Mouse (Mus musculus): ENCODE measurements around the gene Dock3. TPM values are rescaled to one million over a fixed set of nuclear protein-coding genes. Genes with fewer than 3 reads are reported as not detected.

Gene Dock3
- polyA plus RNA-seq, 1 experiment from 2014 or later, result 0.57 TPM

DNA sequence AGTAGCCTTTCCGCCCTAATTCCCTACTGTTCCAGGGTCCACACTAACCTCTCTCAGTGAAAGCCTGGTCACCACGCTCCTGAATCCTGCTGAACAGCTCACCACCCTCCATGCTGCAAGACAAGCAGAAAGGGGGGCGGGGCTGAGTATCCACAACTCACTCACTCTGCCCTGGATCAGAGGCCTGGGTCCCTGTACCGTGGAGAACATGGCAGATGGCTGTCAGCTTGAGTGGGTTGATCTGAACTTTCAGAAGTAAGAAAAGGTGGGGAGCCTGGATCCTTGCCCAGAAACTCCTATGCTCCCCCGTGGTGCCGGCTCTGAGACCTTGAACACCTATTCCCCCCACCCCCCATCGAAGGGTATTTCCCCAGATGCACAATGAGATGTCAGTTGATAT, 30.7 kb upstream of the Dock3 start:
- H3K36me3 ChIP-seq (ENCODE audit: control insufficient read depth, insufficient read depth, low read length), result no peaks in the 10 kb centered on the region
- no peak for DNase-seq (ENCODE audit: low spot score)
- WGBS, result 74% methylated on average over 7 of the region's 7 CpGs

GRCm38 (mm10) chr9:107261792-107262191, 30.1 kb upstream of the Dock3 start:
- WGBS, result 76% methylated on average over 6 of the region's 6 CpGs
- Histone ChIP-seq H3K27ac (ENCODE audit: low read depth) (no peak overlapping the region), H3K9me3 (ENCODE audit: control insufficient read depth, low read length) (no peaks in the 10 kb centered on the region), H3K9ac (ENCODE audit: low read length) (no peak overlapping the region), H3K36me3 (ENCODE audit: control insufficient read depth, insufficient read depth, low read length) (no peaks in the 10 kb centered on the region), H3K27me3 (replicated peaks; ENCODE audit: control insufficient read depth, insufficient read depth, low read length) (no peaks in the 10 kb centered on the region), H3K4me3 (ENCODE audit: low read depth, low read length) (no peak overlapping the region), H3K4me1 (replicated peaks; ENCODE audit: control insufficient read depth, insufficient read depth, low read length) (no peaks in the 10 kb centered on the region), H3K4me2 (ENCODE audit: low read length) (no peak overlapping the region)
- DNase-seq (ENCODE audit: low spot score), result no peak
- ATAC-seq (replicated peaks; ENCODE audit: low FRiP score, low TSS enrichment, low read depth), result no peak

More for the DNA sequence above, 30.7 kb upstream of the Dock3 start:
- Histone ChIP-seq H3K9ac (ENCODE audit: low read length) (no peak overlapping the region), H3K4me1 (replicated peaks; ENCODE audit: control insufficient read depth, insufficient read depth, low read length) (no peaks in the 10 kb centered on the region), H3K4me3 (ENCODE audit: low read depth, low read length) (no peak overlapping the region), H3K4me2 (ENCODE audit: low read length) (no peak overlapping the region), H3K9me3 (ENCODE audit: control insufficient read depth, low read length) (no peaks in the 10 kb centered on the region), H3K27ac (ENCODE audit: low read depth) (no peak overlapping the region), H3K27me3 (replicated peaks; ENCODE audit: control insufficient read depth, insufficient read depth, low read length) (no peaks in the 10 kb centered on the region)
- no peak for ATAC-seq (replicated peaks; ENCODE audit: low FRiP score, low TSS enrichment, low read depth)

- Histone ChIP-seq H3K4me1 (replicated peaks; ENCODE audit: control insufficient read depth, insufficient read depth, low read length) (no peaks in the 10 kb centered on the region), H3K4me3 (ENCODE audit: low read depth, low read length) (no peak overlapping the region), H3K36me3 (ENCODE audit: control insufficient read depth, insufficient read depth, low read length) (no peaks in the 10 kb centered on the region), H3K27ac (ENCODE audit: low read depth) (no peak overlapping the region), H3K4me2 (ENCODE audit: low read length) (no peak overlapping the region), H3K27me3 (replicated peaks; ENCODE audit: control insufficient read depth, insufficient read depth, low read length) (no peaks in the 10 kb centered on the region), H3K9me3 (ENCODE audit: control insufficient read depth, low read length) (no peaks in the 10 kb centered on the region), H3K9ac (ENCODE audit: low read length) (no peak overlapping the region)
- 60% methylated on average over 8 of the region's 8 CpGs for WGBS
- DNase-seq (ENCODE audit: low spot score), result no peak
- no peak for ATAC-seq (replicated peaks; ENCODE audit: low FRiP score, low TSS enrichment, low read depth)
Measured at GRCm38 (mm10) chr9:107260836-107261235, 29.1 kb upstream of the Dock3 start.

DNA sequence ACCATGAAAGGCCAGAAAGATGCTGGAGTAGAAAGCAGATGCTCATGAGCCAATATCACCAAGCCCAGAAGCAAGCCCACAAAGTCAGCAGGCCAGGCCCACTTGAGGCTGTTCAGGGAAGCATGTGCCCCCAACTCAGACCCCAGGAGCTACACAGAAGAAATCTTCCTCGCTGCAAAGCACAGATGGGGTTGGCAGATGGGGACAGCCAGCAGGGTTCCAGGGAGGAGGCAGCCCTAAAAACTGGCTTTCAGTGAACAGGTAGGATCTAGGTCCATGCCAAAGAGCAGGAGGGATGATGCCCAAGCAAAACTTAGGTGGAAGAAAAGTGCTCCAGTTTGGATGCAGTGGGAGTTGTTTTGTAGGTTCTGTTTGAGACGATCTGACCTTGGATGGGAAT, 28.7 kb upstream of the Dock3 start:
- DNase-seq (ENCODE audit: low spot score) (no peak), ATAC-seq (replicated peaks; ENCODE audit: low FRiP score, low TSS enrichment, low read depth) (no peak)
- 66% methylated on average over 2 of the region's 2 CpGs for WGBS
- no peak overlapping the region for H3K4me2 ChIP-seq (ENCODE audit: low read length)
- no peak overlapping the region for H3K4me3 ChIP-seq (ENCODE audit: low read depth, low read length)
- no peak overlapping the region for H3K27ac ChIP-seq (ENCODE audit: low read depth)
- no peaks in the 10 kb centered on the region for H3K4me1 ChIP-seq (replicated peaks; ENCODE audit: control insufficient read depth, insufficient read depth, low read length)
- no peaks in the 10 kb centered on the region for H3K36me3 ChIP-seq (ENCODE audit: control insufficient read depth, insufficient read depth, low read length)
- H3K9me3 ChIP-seq (ENCODE audit: control insufficient read depth, low read length), result no peaks in the 10 kb centered on the region
- H3K27me3 ChIP-seq (replicated peaks; ENCODE audit: control insufficient read depth, insufficient read depth, low read length), result no peaks in the 10 kb centered on the region
- H3K9ac ChIP-seq (ENCODE audit: low read length), result no peak overlapping the region

DNA sequence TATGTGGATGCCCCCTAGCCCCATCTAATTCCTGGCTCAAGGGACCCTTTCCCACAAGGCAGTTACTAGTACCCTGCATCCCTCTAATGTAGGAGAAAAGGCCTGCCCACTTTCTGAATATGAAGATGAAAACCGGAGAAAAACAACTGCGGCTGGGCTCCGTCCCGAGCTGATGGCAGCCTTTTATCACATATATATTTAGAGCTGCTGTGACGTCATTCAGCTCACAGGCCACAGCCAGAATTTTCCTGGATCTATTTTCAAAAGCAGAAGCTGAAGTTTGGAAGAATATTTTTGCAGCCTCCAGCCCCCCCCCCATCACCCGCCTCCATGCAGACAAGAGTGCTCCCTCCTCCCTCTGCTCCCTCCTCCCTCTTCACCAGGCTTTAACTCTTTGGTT, 27.9 kb upstream of the Dock3 start:
- Histone ChIP-seq H3K9me3 (ENCODE audit: control insufficient read depth, low read length) (no peaks in the 10 kb centered on the region), H3K4me2 (ENCODE audit: low read length) (no peak overlapping the region), H3K27ac (ENCODE audit: low read depth) (no peak overlapping the region), H3K27me3 (replicated peaks; ENCODE audit: control insufficient read depth, insufficient read depth, low read length) (no peaks in the 10 kb centered on the region), H3K4me1 (replicated peaks; ENCODE audit: control insufficient read depth, insufficient read depth, low read length) (no peaks in the 10 kb centered on the region), H3K4me3 (ENCODE audit: low read depth, low read length) (no peak overlapping the region), H3K36me3 (ENCODE audit: control insufficient read depth, insufficient read depth, low read length) (no peaks in the 10 kb centered on the region), H3K9ac (ENCODE audit: low read length) (no peak overlapping the region)
- 56% methylated on average over 6 of the region's 6 CpGs for WGBS
- DNase-seq (ENCODE audit: low spot score) (no peak), ATAC-seq (replicated peaks; ENCODE audit: low FRiP score, low TSS enrichment, low read depth) (no peak)

GRCm38 (mm10) chr9:107255596-107255995, 23.9 kb upstream of the Dock3 start:
- no peaks in the 10 kb centered on the region for H3K9me3 ChIP-seq (ENCODE audit: control insufficient read depth, low read length)
- WGBS, result 46% methylated on average over 3 of the region's 3 CpGs
- H3K9ac ChIP-seq (ENCODE audit: low read length), result no peak overlapping the region
- H3K27me3 ChIP-seq (replicated peaks; ENCODE audit: control insufficient read depth, insufficient read depth, low read length), result no peaks in the 10 kb centered on the region
- no peaks in the 10 kb centered on the region for H3K4me1 ChIP-seq (replicated peaks; ENCODE audit: control insufficient read depth, insufficient read depth, low read length)
- no peaks in the 10 kb centered on the region for H3K36me3 ChIP-seq (ENCODE audit: control insufficient read depth, insufficient read depth, low read length)
- no peak overlapping the region for H3K4me3 ChIP-seq (ENCODE audit: low read depth, low read length)
- ATAC-seq (replicated peaks; ENCODE audit: low FRiP score, low TSS enrichment, low read depth), result no peak
- no peak overlapping the region for H3K27ac ChIP-seq (ENCODE audit: low read depth)
- H3K4me2 ChIP-seq (ENCODE audit: low read length), result no peak overlapping the region
- no peak for DNase-seq (ENCODE audit: low spot score)

GRCm38 (mm10) chr9:107254925-107255324, 23.2 kb upstream of the Dock3 start:
- no peak for DNase-seq (ENCODE audit: low spot score)
- no peaks in the 10 kb centered on the region for H3K9me3 ChIP-seq (ENCODE audit: control insufficient read depth, low read length)
- 82% methylated on average over 3 of the region's 3 CpGs for WGBS
- no peak overlapping the region for H3K4me2 ChIP-seq (ENCODE audit: low read length)
- no peaks in the 10 kb centered on the region for H3K36me3 ChIP-seq (ENCODE audit: control insufficient read depth, insufficient read depth, low read length)
- H3K4me1 ChIP-seq (replicated peaks; ENCODE audit: control insufficient read depth, insufficient read depth, low read length), result no peaks in the 10 kb centered on the region
- H3K4me3 ChIP-seq (ENCODE audit: low read depth, low read length), result no peak overlapping the region
- no peak for ATAC-seq (replicated peaks; ENCODE audit: low FRiP score, low TSS enrichment, low read depth)
- H3K9ac ChIP-seq (ENCODE audit: low read length), result no peak overlapping the region
- no peaks in the 10 kb centered on the region for H3K27me3 ChIP-seq (replicated peaks; ENCODE audit: control insufficient read depth, insufficient read depth, low read length)
- no peak overlapping the region for H3K27ac ChIP-seq (ENCODE audit: low read depth)

GRCm38 (mm10) chr9:107254476-107254875, 22.8 kb upstream of the Dock3 start:
- H3K27ac ChIP-seq (ENCODE audit: low read depth), result no peak overlapping the region
- no peaks in the 10 kb centered on the region for H3K27me3 ChIP-seq (replicated peaks; ENCODE audit: control insufficient read depth, insufficient read depth, low read length)
- H3K36me3 ChIP-seq (ENCODE audit: control insufficient read depth, insufficient read depth, low read length), result no peaks in the 10 kb centered on the region
- 76% methylated on average over 12 of the region's 12 CpGs for WGBS
- DNase-seq (ENCODE audit: low spot score) (no peak), ATAC-seq (replicated peaks; ENCODE audit: low FRiP score, low TSS enrichment, low read depth) (no peak)
- H3K9me3 ChIP-seq (ENCODE audit: control insufficient read depth, low read length), result no peaks in the 10 kb centered on the region
- no peaks in the 10 kb centered on the region for H3K4me1 ChIP-seq (replicated peaks; ENCODE audit: control insufficient read depth, insufficient read depth, low read length)
- H3K9ac ChIP-seq (ENCODE audit: low read length), result no peak overlapping the region
- no peak overlapping the region for H3K4me2 ChIP-seq (ENCODE audit: low read length)
- H3K4me3 ChIP-seq (ENCODE audit: low read depth, low read length), result no peak overlapping the region

DNA sequence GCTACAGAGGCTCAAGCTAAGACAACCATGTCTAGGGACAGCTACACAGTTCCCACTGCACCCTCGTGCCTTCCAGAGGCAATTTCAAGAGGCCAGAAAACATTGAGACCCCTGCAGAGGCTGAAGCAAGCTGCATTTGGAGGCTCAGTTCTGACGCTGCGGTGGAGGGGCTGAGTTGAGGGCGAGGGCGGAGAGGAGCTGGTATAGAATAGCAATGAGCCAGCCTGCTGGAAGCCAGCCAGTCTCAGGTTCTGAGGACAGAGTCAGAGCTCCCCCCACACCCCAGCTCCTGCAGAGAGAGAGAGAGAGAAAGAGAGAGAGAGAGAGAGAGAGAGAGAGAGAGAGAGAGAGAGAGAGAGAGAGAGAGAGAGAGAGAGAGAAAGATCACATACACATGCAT, 20.5 kb upstream of the Dock3 start:
- 0 out of 2 replicates have a peak, but pooled peaks cover 4% of the 10 kb centered on the region for H3K27me3 ChIP-seq (replicated peaks; ENCODE audit: control insufficient read depth, insufficient read depth, low read length)
- H3K27ac ChIP-seq (ENCODE audit: low read depth), result no peak overlapping the region
- no peak overlapping the region for H3K4me3 ChIP-seq (ENCODE audit: low read depth, low read length)
- 33% methylated on average over 5 of the region's 5 CpGs for WGBS
- ATAC-seq (replicated peaks; ENCODE audit: low FRiP score, low TSS enrichment, low read depth) (no peak), DNase-seq (ENCODE audit: low spot score) (no peak)
- no peaks in the 10 kb centered on the region for H3K9me3 ChIP-seq (ENCODE audit: control insufficient read depth, low read length)
- no peak overlapping the region for H3K4me2 ChIP-seq (ENCODE audit: low read length)
- H3K36me3 ChIP-seq (ENCODE audit: control insufficient read depth, insufficient read depth, low read length), result no peaks in the 10 kb centered on the region
- H3K4me1 ChIP-seq (replicated peaks; ENCODE audit: control insufficient read depth, insufficient read depth, low read length), result no peaks in the 10 kb centered on the region
- no peak overlapping the region for H3K9ac ChIP-seq (ENCODE audit: low read length)

All from intestine, embryonic 14.5 days (tissue).